Mouse (Mus musculus): ENCODE results near the gene Lrp5.

DNA sequence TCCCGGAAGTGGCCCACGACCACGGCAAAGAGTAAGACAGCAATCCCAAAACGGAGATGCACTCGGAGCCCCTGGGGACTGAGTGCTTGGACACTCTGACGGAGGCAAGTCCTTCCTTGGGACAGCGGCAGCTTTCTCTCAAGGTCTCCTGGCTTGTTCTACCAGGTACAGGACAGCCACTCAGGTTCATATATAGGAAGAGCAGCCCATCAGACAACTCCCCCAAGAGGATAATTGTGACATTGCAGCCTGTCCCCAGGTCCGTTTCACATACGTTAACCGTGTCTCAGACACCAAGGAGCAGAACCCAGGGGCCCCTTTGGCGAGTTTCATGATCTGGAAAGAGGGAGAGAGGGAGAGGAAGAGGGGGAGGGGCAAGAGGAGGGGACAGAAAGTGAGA, 18.4 kb downstream of the Lrp5 start:
- no peak for TF ChIP-seq CTCF (IDR thresholded peaks at IDR 0.05; ENCODE audit: low read depth, low read length)
- no peak for TF ChIP-seq POLR2A (IDR thresholded peaks at IDR 0.05; ENCODE audit: borderline replicate concordance, low read depth, low read length)
